9 mouse cellular contexts compared by ENCODE assay signal in genomic region chr11:4080219-4080618, GRCm38 (mm10). TPM values are rescaled to one million over a fixed set of nuclear protein-coding genes. Genes with fewer than 3 reads are reported as not detected.
DNase-seq lines count a peak whose midpoint lies in the region; ATAC-seq and TF ChIP-seq lines count a peak whose summit lies in the region.
"Had no signal": no experiment of that assay in that cellular context is flagged by ENCODE, and none has a peak within 500 bp of the region (broad histone marks: within the 10 kb centered on the region; RNA-seq: fewer than 3 reads in every experiment).

No protein-coding gene starts in this region.

- WGBS in bone marrow, adult 2 months: 9% methylated on average over 4 of the region's 4 CpGs

- TF ChIP-seq CTCF in E14TG2a.4 (conservative IDR thresholded peaks at IDR 0.05; ENCODE audit: low read length): peak; percentile 95
- peak; percentile 89 for TF ChIP-seq CTCF in bone marrow, adult 2 months (IDR thresholded peaks at IDR 0.05; ENCODE audit: control insufficient read depth, insufficient read depth, low read length)
- peak; percentile 95 for TF ChIP-seq CTCF in left cerebral cortex, adult 2 months (IDR thresholded peaks at IDR 0.05)

- H3K27me3 ChIP-seq in E14TG2a.4 (ENCODE audit: insufficient read depth, low read length): peaks cover 32% of the 10 kb centered on the region
- H3K27me3 ChIP-seq: midbrain, embryonic 12.5 days had no signal

- H3K4me1 ChIP-seq in E14TG2a.4 (replicated peaks; ENCODE audit: low read depth, low read length): no peaks in the 10 kb centered on the region
- no peaks in the 10 kb centered on the region for H3K4me1 ChIP-seq in bone marrow, adult 2 months (ENCODE audit: control insufficient read depth, insufficient read depth, low read length)
- H3K4me1 ChIP-seq: midbrain, embryonic 12.5 days had no signal

- peak; percentile 58 for DNase-seq in heart, postnatal 4 days
- DNase-seq in heart, adult 8-10 months (ENCODE audit: low spot score): no peak
- DNase-seq in forelimb bud, embryonic 11.5 days (ENCODE audit: low read depth, low spot score): peak; percentile 58
- peak; percentile 66 to 80 for DNase-seq in left cerebral cortex, adult 2 months (ENCODE audit: extremely low spot score in 1 of 2, low spot score in 2 of 2)
- peak; percentile 76 for DNase-seq in thymus, postnatal 4 days

- ATAC-seq in monocyte, adult 5-6 weeks (replicated peaks; ENCODE audit: insufficient number of reproducible peaks, low FRiP score, low TSS enrichment, poor library complexity, severe bottlenecking): peak; percentile 71

- H3K4me3 ChIP-seq in E14TG2a.4 (replicated peaks; ENCODE audit: low read length): no peak overlapping the region
- H3K4me3 ChIP-seq in bone marrow, adult 2 months (replicated peaks; ENCODE audit: control insufficient read depth, low read depth, low read length): no peak overlapping the region
- H3K4me3 ChIP-seq in left cerebral cortex, adult 2 months: no peak overlapping the region
- H3K4me3 ChIP-seq: midbrain, embryonic 12.5 days had no signal

- H3K36me3 ChIP-seq in E14TG2a.4 (ENCODE audit: insufficient read depth, low read length): no peaks in the 10 kb centered on the region
- H3K36me3 ChIP-seq: midbrain, embryonic 12.5 days had no signal

- intact Hi-C loops in left cerebral cortex, adult 2 months (cut with DNase I): loop anchor here (1.0 to 5.0 kb wide), 2 partner anchors 27 to 38 kb away; no protein-coding TSS in a partner anchor

- H3K9me3 ChIP-seq in E14TG2a.4 (ENCODE audit: low read length): peaks cover 19% of the 10 kb centered on the region
- H3K9me3 ChIP-seq: midbrain, embryonic 12.5 days had no signal

- no peak for TF ChIP-seq POLR2A in bone marrow, adult 2 months (IDR thresholded peaks at IDR 0.05; ENCODE audit: borderline replicate concordance, control insufficient read depth, low read depth, low read length)

- H3K27ac ChIP-seq in bone marrow, adult 2 months (ENCODE audit: control insufficient read depth, insufficient read depth, low read depth, low read length, poor library complexity): no peak overlapping the region
- H3K27ac ChIP-seq in left cerebral cortex, adult 2 months: no peak overlapping the region
- H3K27ac ChIP-seq: midbrain, embryonic 12.5 days had no signal

RNA-seq across cellular contexts. Expression of gene Mtfp1, which starts 15.0 kb away (rescaled TPM):
- total RNA-seq in heart, postnatal 4 days (2021): 10 to 100 TPM; 46.3 to 52.0 TPM
- total RNA-seq in heart, adult 8-10 months (2022): 100 to 1,000 TPM; 128 to 167 (median 148) TPM
- polyA plus RNA-seq in bone marrow, adult 2 months (2011; ENCODE audit: insufficient read depth, insufficient read length, low replicate concordance, missing spikeins): 9.0 and 10.3 TPM in 2 replicates
- 100 to 1,000 TPM in 1 of 2 experiments, 10 to 100 TPM in 1; 91.0 to 101 TPM for total RNA-seq in left cerebral cortex, adult 2 months (2021)
- 1.4 TPM in 1 of 3 replicates, not detected in the others for total RNA-seq in monocyte, adult 5-6 weeks (2017)

RNA-seq across cellular contexts. Expression of gene Sec14l3, which starts 15.6 kb away (rescaled TPM):
- not detected for total RNA-seq in heart, postnatal 4 days (2021)
- 1 to 10 TPM in 1 of 4 experiments, not detected in 3; 1.6 TPM for total RNA-seq in heart, adult 8-10 months (2022)
- polyA plus RNA-seq in bone marrow, adult 2 months (2011; ENCODE audit: insufficient read depth, insufficient read length, low replicate concordance, missing spikeins): not detected in 2 replicates
- total RNA-seq in left cerebral cortex, adult 2 months (2021): 1 to 10 TPM; 1.3 to 1.4 TPM
- total RNA-seq in monocyte, adult 5-6 weeks (2017): not detected in 3 replicates
- polyA plus RNA-seq: midbrain, embryonic 12.5 days had no signal

RNA-seq across cellular contexts. Expression of gene Sec14l2, which starts 43.0 kb away (rescaled TPM):
- 1 to 10 TPM in 1 of 2 experiments, under 1 TPM in 1; 0.91 to 1.1 TPM for total RNA-seq in heart, postnatal 4 days (2021)
- under 1 TPM; 0.41 to 0.82 (median 0.60) TPM for total RNA-seq in heart, adult 8-10 months (2022)
- polyA plus RNA-seq in bone marrow, adult 2 months (2011; ENCODE audit: insufficient read depth, insufficient read length, low replicate concordance, missing spikeins): 15.4 and 20.3 TPM in 2 replicates
- 10 to 100 TPM; 37.7 to 45.2 TPM for total RNA-seq in left cerebral cortex, adult 2 months (2021)
- total RNA-seq in monocyte, adult 5-6 weeks (2017): 1.6 TPM in 1 of 3 replicates, not detected in the others

RNA-seq across cellular contexts. Expression of gene Sec14l4, which starts 49.0 kb away (rescaled TPM):
- total RNA-seq in heart, postnatal 4 days (2021): not detected
- total RNA-seq in heart, adult 8-10 months (2022): under 1 TPM in 3 of 4 experiments, not detected in 1; 0.16 to 0.65 (median 0.20) TPM
- 0.47 TPM in 1 of 2 replicates, not detected in the other for polyA plus RNA-seq in bone marrow, adult 2 months (2011; ENCODE audit: insufficient read depth, insufficient read length, low replicate concordance, missing spikeins)
- not detected for total RNA-seq in left cerebral cortex, adult 2 months (2021)
- total RNA-seq in monocyte, adult 5-6 weeks (2017): not detected in 3 replicates
- polyA plus RNA-seq: midbrain, embryonic 12.5 days had no signal

RNA-seq across cellular contexts. Expression of gene Rnf215, which starts 54.8 kb away (rescaled TPM):
- 10 to 100 TPM; 17.5 to 18.3 TPM for total RNA-seq in heart, postnatal 4 days (2021)
- total RNA-seq in heart, adult 8-10 months (2022): 10 to 100 TPM in 3 of 4 experiments, 1 to 10 TPM in 1; 10.0 to 14.2 (median 11.2) TPM
- 8.5 and 10.5 TPM in 2 replicates for polyA plus RNA-seq in bone marrow, adult 2 months (2011; ENCODE audit: insufficient read depth, insufficient read length, low replicate concordance, missing spikeins)
- total RNA-seq in left cerebral cortex, adult 2 months (2021): 10 to 100 TPM; 32.1 to 32.6 TPM
- total RNA-seq in monocyte, adult 5-6 weeks (2017): 24.5 to 32.4 TPM (median 30.3 TPM) in 3 replicates

Comparison
In these comparisons a context has a peak if more than half of its experiments do, and no peak if none do; other contexts are left out.
1. RNA of gene Mtfp1, which starts 15.0 kb away (total RNA-seq): 128 to 167 TPM in heart, adult 8-10 months, 91.0 to 101 TPM in left cerebral cortex, adult 2 months and 46.3 to 52.0 TPM in heart, postnatal 4 days; 1.4 TPM in monocyte, adult 5-6 weeks; every median in the first group is over 10 times any median in the second.
2. RNA of gene Sec14l2, which starts 43.0 kb away (total RNA-seq): 37.7 to 45.2 TPM in left cerebral cortex, adult 2 months; 0.91 to 1.1 TPM in heart, postnatal 4 days, 0.41 to 0.82 TPM in heart, adult 8-10 months and 1.6 TPM in monocyte, adult 5-6 weeks; every median in the first group is over 10 times any median in the second.
3. Peak in every context shown above with its lines, with median percentiles within 50 percentile points of each other: CTCF ChIP-seq.